Mouse (Mus musculus): ENCODE measurements at regions not wholly inside any gene's neighbourhood (a gene's known extent, or its start where the extent isn't known, plus 50 kb on each side); places are given as distances from the start of the nearest gene placed in this dataset.

GRCm38 (mm10) chr17:63662251-63662650 is 162.4 kb upstream of the Fbxl17 start:
- ATAC-seq = no peak
- no peaks in the 10 kb centered on the region for H3K27me3 ChIP-seq (replicated peaks; ENCODE audit: control insufficient read depth, insufficient read depth, low read length)
- H3K4me3 ChIP-seq (ENCODE audit: low read length) = no peak overlapping the region
- H3K9me3 ChIP-seq (ENCODE audit: control insufficient read depth, low read length) = no peaks in the 10 kb centered on the region
- H3K27ac ChIP-seq (ENCODE audit: low read depth, low read length) = no peak overlapping the region
- no peaks in the 10 kb centered on the region for H3K36me3 ChIP-seq (ENCODE audit: control insufficient read depth, insufficient read depth, low read length)
- H3K9ac ChIP-seq (ENCODE audit: low read depth, low read length) = no peak overlapping the region
- no peaks in the 10 kb centered on the region for H3K4me1 ChIP-seq (ENCODE audit: control insufficient read depth, insufficient read depth, low read depth, low read length)
- WGBS = 64% methylated on average over 12 of the region's 12 CpGs
- H3K4me2 ChIP-seq (ENCODE audit: low read length) = peak overlapping the region; percentile 16; the same call in 1 of the 2 replicates

GRCm38 (mm10) chr17:63676791-63677190 is 177.0 kb upstream of the Fbxl17 start:
- Histone ChIP-seq H3K4me2 (ENCODE audit: low read length) (no peak overlapping the region), H3K27ac (ENCODE audit: low read depth, low read length) (no peak overlapping the region), H3K4me1 (ENCODE audit: control insufficient read depth, insufficient read depth, low read depth, low read length) (no peaks in the 10 kb centered on the region), H3K27me3 (replicated peaks; ENCODE audit: control insufficient read depth, insufficient read depth, low read length) (no peaks in the 10 kb centered on the region), H3K4me3 (ENCODE audit: low read length) (no peak overlapping the region), H3K36me3 (ENCODE audit: control insufficient read depth, insufficient read depth, low read length) (no peaks in the 10 kb centered on the region), H3K9ac (ENCODE audit: low read depth, low read length) (no peak overlapping the region), H3K9me3 (ENCODE audit: control insufficient read depth, low read length) (no peaks in the 10 kb centered on the region)
- no peak for ATAC-seq
- 88% methylated on average over 8 of the region's 8 CpGs for WGBS

- Histone ChIP-seq H3K27ac (ENCODE audit: low read depth, low read length) (no peak overlapping the region), H3K9ac (ENCODE audit: low read depth, low read length) (no peak overlapping the region), H3K4me3 (ENCODE audit: low read length) (no peak overlapping the region), H3K4me2 (ENCODE audit: low read length) (no peak overlapping the region), H3K27me3 (replicated peaks; ENCODE audit: control insufficient read depth, insufficient read depth, low read length) (no peaks in the 10 kb centered on the region), H3K9me3 (ENCODE audit: control insufficient read depth, low read length) (no peaks in the 10 kb centered on the region), H3K4me1 (ENCODE audit: control insufficient read depth, insufficient read depth, low read depth, low read length) (no peaks in the 10 kb centered on the region), H3K36me3 (ENCODE audit: control insufficient read depth, insufficient read depth, low read length) (no peaks in the 10 kb centered on the region)
- 73% methylated on average over 3 of the region's 3 CpGs for WGBS
- ATAC-seq = no peak
Measured at GRCm38 (mm10) chr17:63677996-63678657, 178.3 kb upstream of the Fbxl17 start.

GRCm38 (mm10) chr17:63680479-63680878 is 180.7 kb upstream of the Fbxl17 start:
- H3K4me2 ChIP-seq (ENCODE audit: low read length) = no peak overlapping the region
- H3K9ac ChIP-seq (ENCODE audit: low read depth, low read length) = no peak overlapping the region
- H3K36me3 ChIP-seq (ENCODE audit: control insufficient read depth, insufficient read depth, low read length) = no peaks in the 10 kb centered on the region
- ATAC-seq = no peak
- no peak overlapping the region for H3K27ac ChIP-seq (ENCODE audit: low read depth, low read length)
- H3K4me3 ChIP-seq (ENCODE audit: low read length) = no peak overlapping the region
- H3K27me3 ChIP-seq (replicated peaks; ENCODE audit: control insufficient read depth, insufficient read depth, low read length) = no peaks in the 10 kb centered on the region
- no peaks in the 10 kb centered on the region for H3K9me3 ChIP-seq (ENCODE audit: control insufficient read depth, low read length)
- no peaks in the 10 kb centered on the region; the same call in 1 of the 2 replicates for H3K4me1 ChIP-seq (ENCODE audit: control insufficient read depth, insufficient read depth, low read depth, low read length)
- 77% methylated on average over 3 of the region's 3 CpGs for WGBS

GRCm38 (mm10) chr17:63683345-63683744 is 179.5 kb upstream of the Fer start:
- Histone ChIP-seq H3K36me3 (ENCODE audit: control insufficient read depth, insufficient read depth, low read length) (no peaks in the 10 kb centered on the region), H3K9me3 (ENCODE audit: control insufficient read depth, low read length) (no peaks in the 10 kb centered on the region), H3K27ac (ENCODE audit: low read depth, low read length) (no peak overlapping the region), H3K4me3 (ENCODE audit: low read length) (no peak overlapping the region), H3K9ac (ENCODE audit: low read depth, low read length) (no peak overlapping the region), H3K4me1 (ENCODE audit: control insufficient read depth, insufficient read depth, low read depth, low read length) (peaks cover 3% of the 10 kb centered on the region; the same call in 1 of the 2 replicates), H3K4me2 (ENCODE audit: low read length) (no peak overlapping the region), H3K27me3 (replicated peaks; ENCODE audit: control insufficient read depth, insufficient read depth, low read length) (no peaks in the 10 kb centered on the region)
- 74% methylated on average over 9 of the region's 9 CpGs for WGBS
- ATAC-seq = no peak

- no peaks in the 10 kb centered on the region for H3K9me3 ChIP-seq (ENCODE audit: control insufficient read depth, low read length)
- no peak overlapping the region for H3K4me3 ChIP-seq (ENCODE audit: low read length)
- no peak overlapping the region for H3K9ac ChIP-seq (ENCODE audit: low read depth, low read length)
- WGBS = 97% methylated on average over 3 of the region's 3 CpGs
- H3K36me3 ChIP-seq (ENCODE audit: control insufficient read depth, insufficient read depth, low read length) = no peaks in the 10 kb centered on the region
- no peak for ATAC-seq
- H3K4me2 ChIP-seq (ENCODE audit: low read length) = no peak overlapping the region
- no peak overlapping the region for H3K27ac ChIP-seq (ENCODE audit: low read depth, low read length)
- peaks cover 3% of the 10 kb centered on the region; the same call in 1 of the 2 replicates for H3K4me1 ChIP-seq (ENCODE audit: control insufficient read depth, insufficient read depth, low read depth, low read length)
- H3K27me3 ChIP-seq (replicated peaks; ENCODE audit: control insufficient read depth, insufficient read depth, low read length) = no peaks in the 10 kb centered on the region
Measured at GRCm38 (mm10) chr17:63684026-63684425, 178.8 kb upstream of the Fer start.

GRCm38 (mm10) chr17:63685956-63686355 is 176.9 kb upstream of the Fer start:
- ATAC-seq = peak; percentile 81

GRCm38 (mm10) chr17:63686361-63686760 is 176.5 kb upstream of the Fer start:
- no peak overlapping the region for H3K27ac ChIP-seq (ENCODE audit: low read depth, low read length)
- H3K4me3 ChIP-seq (ENCODE audit: low read length) = no peak overlapping the region
- no peak overlapping the region for H3K9ac ChIP-seq (ENCODE audit: low read depth, low read length)
- H3K27me3 ChIP-seq (replicated peaks; ENCODE audit: control insufficient read depth, insufficient read depth, low read length) = no peaks in the 10 kb centered on the region
- no peaks in the 10 kb centered on the region for H3K36me3 ChIP-seq (ENCODE audit: control insufficient read depth, insufficient read depth, low read length)
- peaks cover 3% of the 10 kb centered on the region; the same call in 1 of the 2 replicates for H3K4me1 ChIP-seq (ENCODE audit: control insufficient read depth, insufficient read depth, low read depth, low read length)
- no peak overlapping the region for H3K4me2 ChIP-seq (ENCODE audit: low read length)
- ATAC-seq = 0 out of 2 replicates have a peak, but pooled peaks have one; percentile 4
- no peaks in the 10 kb centered on the region for H3K9me3 ChIP-seq (ENCODE audit: control insufficient read depth, low read length)
- WGBS = 63% methylated on average over 4 of the region's 4 CpGs

More at GRCm38 (mm10) chr17:63685956-63686355, 176.9 kb upstream of the Fer start:
- H3K9me3 ChIP-seq (ENCODE audit: control insufficient read depth, low read length) = no peaks in the 10 kb centered on the region
- no peaks in the 10 kb centered on the region for H3K36me3 ChIP-seq (ENCODE audit: control insufficient read depth, insufficient read depth, low read length)
- H3K27ac ChIP-seq (ENCODE audit: low read depth, low read length) = no peak overlapping the region
- no peak overlapping the region for H3K4me3 ChIP-seq (ENCODE audit: low read length)
- H3K4me1 ChIP-seq (ENCODE audit: control insufficient read depth, insufficient read depth, low read depth, low read length) = peaks cover 3% of the 10 kb centered on the region; the same call in 1 of the 2 replicates
- no peaks in the 10 kb centered on the region for H3K27me3 ChIP-seq (replicated peaks; ENCODE audit: control insufficient read depth, insufficient read depth, low read length)
- no peak overlapping the region for H3K9ac ChIP-seq (ENCODE audit: low read depth, low read length)
- WGBS = 38% methylated on average over 4 of the region's 4 CpGs
- no peak overlapping the region for H3K4me2 ChIP-seq (ENCODE audit: low read length)

- H3K9ac ChIP-seq (ENCODE audit: low read depth, low read length) = no peak overlapping the region
- no peak overlapping the region for H3K4me2 ChIP-seq (ENCODE audit: low read length)
- no peaks in the 10 kb centered on the region for H3K36me3 ChIP-seq (ENCODE audit: control insufficient read depth, insufficient read depth, low read length)
- no peak overlapping the region for H3K4me3 ChIP-seq (ENCODE audit: low read length)
- H3K4me1 ChIP-seq (ENCODE audit: control insufficient read depth, insufficient read depth, low read depth, low read length) = peaks cover 3% of the 10 kb centered on the region; the same call in 1 of the 2 replicates
- H3K27ac ChIP-seq (ENCODE audit: low read depth, low read length) = no peak overlapping the region
- H3K9me3 ChIP-seq (ENCODE audit: control insufficient read depth, low read length) = no peaks in the 10 kb centered on the region
- WGBS = 84% methylated on average over 8 of the region's 8 CpGs
- ATAC-seq = no peak
- H3K27me3 ChIP-seq (replicated peaks; ENCODE audit: control insufficient read depth, insufficient read depth, low read length) = no peaks in the 10 kb centered on the region
Measured at GRCm38 (mm10) chr17:63689291-63689690, 173.6 kb upstream of the Fer start.
